Mouse (Mus musculus) ES-CJ7 (cell line): ENCODE measurements around the gene Mat2a.

Experiments
- DNase-seq: peaks from one replicate; pipeline ENCODE4 v3.0.0; 2011; ENCODE audit warnings: low read depth, low spot score

The Mat2a gene

DNA sequence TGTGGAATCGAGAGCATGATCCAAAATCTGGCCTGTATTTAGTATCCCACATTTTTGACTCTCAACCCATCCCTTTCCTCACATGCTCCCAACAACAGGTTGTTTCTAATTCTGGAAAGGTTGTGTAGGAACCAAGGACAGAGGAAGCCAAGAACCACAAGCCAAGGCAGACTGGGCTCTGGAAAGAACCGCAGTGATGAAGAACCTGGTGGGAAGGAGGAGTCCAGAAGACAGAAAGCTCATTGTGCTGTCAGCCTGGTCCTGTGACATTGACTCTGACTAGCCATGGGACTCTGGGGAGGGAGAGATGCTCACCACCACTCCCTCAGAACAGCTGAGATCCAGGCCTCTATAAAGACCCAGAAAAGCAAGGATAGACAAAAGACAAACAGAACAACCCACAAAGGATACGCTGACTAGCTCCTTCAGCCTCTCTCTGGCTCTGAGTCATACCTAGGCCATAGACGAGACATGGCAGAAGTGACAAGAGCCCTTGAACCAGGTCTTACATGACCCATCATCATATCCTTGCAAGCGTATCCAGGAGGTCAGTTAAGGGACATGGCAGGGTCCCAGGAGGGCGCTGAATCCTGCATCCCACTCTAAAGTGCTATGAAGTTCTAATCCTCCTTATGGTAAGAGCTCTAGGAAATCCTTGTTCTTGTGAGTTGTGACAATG is 56.1 kb downstream of the Mat2a start:
- no peak for DNase-seq
